Mouse (Mus musculus) embryonic facial prominence, embryonic 14.5 days (tissue): ENCODE measurements around the gene 3110082I17Rik. TPM values are rescaled to one million over a fixed set of nuclear protein-coding genes. Genes with fewer than 3 reads are reported as not detected.
"Not testable (repeated sequence)": the region's sequence is repeated elsewhere in the genome, so short reads cannot be mapped to it uniquely, and the experiment has no call there.

Experiments
- ATAC-seq: fragments of 200-750 bp; cut with Nextera tagmentation; 2 replicates; pipeline ENCODE4 v1.8.0; 2017; ENCODE audit warnings: low read depth, moderate number of reproducible peaks, moderate TSS enrichment
- DNase-seq: peaks from one replicate; pipeline ENCODE4 v3.0.0-alpha.2; 2015; ENCODE audit warnings: low spot score
- H3K27ac ChIP-seq: fragments of 300-500 bp; sonication (generic); replicated peaks from 2 replicates; pipeline ENCODE4 v1.5.1; 2014; ENCODE audit warnings: low read depth, mild to moderate bottlenecking, low read length, moderate library complexity
- H3K27me3 ChIP-seq: fragments of 300-500 bp; sonication (generic); replicated peaks from 2 replicates; pipeline ENCODE4 v1.6.1; 2014; ENCODE audit warnings: low read length; ENCODE audit not compliant: control insufficient read depth, insufficient read depth
- H3K36me3 ChIP-seq: fragments of 300-500 bp; sonication (generic); 2 replicates; pipeline ENCODE4 v1.6.1; 2014; ENCODE audit warnings: low read length, mixed read lengths; ENCODE audit not compliant: control insufficient read depth, insufficient read depth
- H3K4me1 ChIP-seq: fragments of 300-500 bp; sonication (generic); 2 replicates; pipeline ENCODE4 v1.6.1; 2014; ENCODE audit warnings: antibody characterized with exemption, low read length; ENCODE audit not compliant: control insufficient read depth, insufficient read depth
- H3K4me2 ChIP-seq: fragments of 300-500 bp; sonication (generic); 2 replicates; pipeline ENCODE4 v1.6.1; 2014; ENCODE audit warnings: low read depth, mild to moderate bottlenecking, low read length, moderate library complexity, mixed read lengths
- H3K4me3 ChIP-seq: fragments of 300-500 bp; sonication (generic); 2 replicates; pipeline ENCODE4 v1.5.1; 2014; ENCODE audit warnings: low read depth, mild to moderate bottlenecking, low read length
- H3K9ac ChIP-seq: fragments of 300-500 bp; sonication (generic); 2 replicates; pipeline ENCODE4 v1.6.1; 2014; ENCODE audit warnings: low read depth, mild to moderate bottlenecking, low read length, moderate library complexity, mixed read lengths
- H3K9me3 ChIP-seq: fragments of 300-500 bp; sonication (generic); 2 replicates; pipeline ENCODE4 v1.6.1; 2016; ENCODE audit warnings: low read length; ENCODE audit not compliant: control insufficient read depth
- WGBS: fragments of 180-500 bp; shearing (Covaris S2); extraction: QIAGEN DNeasy Blood & Tissue Kit; methylation state at CpG from one replicate; pipeline ENCODE4 v1.1.7; 2014; 5-methylcytosine and 5-hydroxymethylcytosine counted together
- polyA plus RNA-seq: library from polyadenylated mRNA; unstranded; fragments of >200 nt; fragmentation: Nextera tagmentation; extraction: Ambion mirVana; gene quantifications from 2 replicates; pipeline ENCODE4 v1.2.1, GENCODE M21; 2014

Gene 3110082I17Rik
- polyA plus RNA-seq, 1 experiment from 2014 or later: 24.7 TPM

- H3K36me3 ChIP-seq: peaks cover 66% of the 10 kb centered on the region
- no peak overlapping the region for H3K9ac ChIP-seq
- H3K27ac ChIP-seq: no peak overlapping the region
- H3K9me3 ChIP-seq: no peaks in the 10 kb centered on the region
- DNase-seq (no peak), ATAC-seq (no peak; the same call in 1 of the 2 replicates)
- H3K27me3 ChIP-seq: no peaks in the 10 kb centered on the region
- WGBS: 66% methylated on average over 13 of the region's 13 CpGs
- no peak overlapping the region for H3K4me2 ChIP-seq
- H3K4me1 ChIP-seq: no peaks in the 10 kb centered on the region
- no peak overlapping the region for H3K4me3 ChIP-seq
These were observed 122.4 kb downstream of the 3110082I17Rik start for GRCm38 (mm10) chr5:139337826-139338370.

GRCm38 (mm10) chr5:139335634-139336033, 124.7 kb downstream of the 3110082I17Rik start:
- H3K4me3 ChIP-seq: no peak overlapping the region
- H3K4me1 ChIP-seq: no peaks in the 10 kb centered on the region
- H3K36me3 ChIP-seq: peaks cover 44% of the 10 kb centered on the region
- H3K27ac ChIP-seq: no peak overlapping the region
- WGBS: 93% methylated on average over 4 of the region's 4 CpGs
- H3K27me3 ChIP-seq: no peaks in the 10 kb centered on the region
- H3K4me2 ChIP-seq: no peak overlapping the region
- DNase-seq (no peak), ATAC-seq (no peak)
- H3K9ac ChIP-seq: no peak overlapping the region
- H3K9me3 ChIP-seq: no peaks in the 10 kb centered on the region

DNA sequence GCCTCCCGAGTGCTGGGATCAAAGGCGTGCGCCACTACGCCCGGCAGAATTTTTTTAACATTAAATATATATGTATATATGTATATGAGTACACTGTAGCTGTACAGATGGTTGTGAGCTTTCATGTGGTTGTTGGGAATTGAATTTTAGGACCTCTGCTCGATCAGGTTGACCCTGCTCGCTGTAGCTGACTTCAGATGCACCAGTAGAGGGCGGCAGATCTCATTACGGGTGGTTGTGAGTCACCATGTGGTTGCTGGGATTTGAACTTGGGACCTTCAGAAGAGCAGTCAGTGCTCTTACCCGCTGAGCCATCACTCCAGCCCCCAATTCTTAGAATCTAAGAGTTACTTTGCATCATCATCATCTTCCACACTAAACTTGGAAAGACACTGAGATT, 125.9 kb downstream of the 3110082I17Rik start:
- H3K4me2 ChIP-seq, H3K4me3 ChIP-seq, DNase-seq, H3K27ac ChIP-seq, H3K4me1 ChIP-seq, ATAC-seq, H3K9me3 ChIP-seq, H3K9ac ChIP-seq, H3K27me3 ChIP-seq: not testable (repeated sequence)
- peaks cover 32% of the 10 kb centered on the region for H3K36me3 ChIP-seq
- 84% methylated on average over 10 of the region's 10 CpGs for WGBS

GRCm38 (mm10) chr5:139333301-139334013, 126.9 kb downstream of the 3110082I17Rik start:
- Histone ChIP-seq H3K27ac (no peak overlapping the region), H3K27me3 (no peaks in the 10 kb centered on the region), H3K9me3 (no peaks in the 10 kb centered on the region), H3K4me1 (no peaks in the 10 kb centered on the region), H3K4me3 (no peak overlapping the region), H3K4me2 (no peak overlapping the region), H3K9ac (no peak overlapping the region), H3K36me3 (peaks cover 23% of the 10 kb centered on the region)
- WGBS: 67% methylated on average over 16 of the region's 16 CpGs
- ATAC-seq (no peak), DNase-seq (no peak)

GRCm38 (mm10) chr5:139332590-139333272, 127.6 kb downstream of the 3110082I17Rik start:
- Histone ChIP-seq H3K4me1 (no peaks in the 10 kb centered on the region), H3K4me2 (no peak overlapping the region), H3K9me3 (no peaks in the 10 kb centered on the region), H3K4me3 (no peak overlapping the region), H3K36me3 (peaks cover 16% of the 10 kb centered on the region), H3K9ac (no peak overlapping the region), H3K27me3 (no peaks in the 10 kb centered on the region), H3K27ac (no peak overlapping the region)
- ATAC-seq: peak; percentile 15
- DNase-seq: no peak
- WGBS: 79% methylated on average over 8 of the region's 8 CpGs

GRCm38 (mm10) chr5:139331742-139332141, 128.6 kb downstream of the 3110082I17Rik start:
- Histone ChIP-seq H3K4me2 (no peak overlapping the region), H3K4me1 (no peaks in the 10 kb centered on the region), H3K27ac (no peak overlapping the region), H3K9me3 (no peaks in the 10 kb centered on the region), H3K9ac (no peak overlapping the region), H3K4me3 (no peak overlapping the region), H3K36me3 (peaks cover 6% of the 10 kb centered on the region), H3K27me3 (no peaks in the 10 kb centered on the region)
- WGBS: 14% methylated on average over 8 of the region's 8 CpGs
- DNase-seq (peak; percentile 72), ATAC-seq (peak; percentile 15)

DNA sequence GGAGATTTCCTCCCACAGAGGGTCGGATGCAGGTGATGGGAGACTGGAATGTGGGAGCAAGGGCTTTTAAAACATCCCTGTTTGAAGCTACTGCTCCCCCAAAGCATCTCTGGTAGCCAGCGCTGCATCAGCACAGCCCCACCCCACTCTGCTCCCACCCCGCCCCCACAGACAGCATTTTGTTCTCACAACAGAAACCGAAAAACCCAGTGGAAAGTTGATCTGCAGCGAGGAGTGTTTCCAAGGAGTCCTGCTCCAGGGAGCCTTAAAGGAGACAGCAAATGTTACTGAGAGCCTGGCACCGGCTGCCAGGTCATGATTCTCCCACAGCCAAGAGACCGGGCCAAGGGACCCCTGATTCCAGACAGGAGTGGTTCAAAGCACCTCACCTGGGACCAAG, 129.6 kb downstream of the 3110082I17Rik start:
- no peak for ATAC-seq
- no peaks in the 10 kb centered on the region for H3K9me3 ChIP-seq
- H3K27me3 ChIP-seq: peaks cover 8% of the 10 kb centered on the region

DNA sequence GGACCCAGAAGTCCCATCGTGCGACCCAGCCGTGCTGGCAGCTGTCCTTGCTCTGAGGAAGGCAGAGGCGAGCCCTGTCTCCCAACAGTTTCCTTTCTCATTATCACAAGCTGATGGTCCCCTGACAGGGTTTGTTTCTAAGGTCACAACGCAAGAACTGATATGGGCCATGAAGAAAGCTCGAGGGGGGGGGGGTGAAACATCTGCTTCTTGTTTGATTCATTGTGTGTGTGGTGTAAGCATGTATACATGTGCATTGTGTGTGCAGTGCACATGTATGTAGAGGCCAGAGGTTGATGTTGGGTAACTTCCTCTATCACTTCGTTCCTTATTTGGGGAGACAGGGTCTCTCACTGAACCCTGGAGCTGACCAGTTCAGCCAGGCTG, 132.7 kb downstream of the 3110082I17Rik start:
- Histone ChIP-seq H3K4me1 (no peaks in the 10 kb centered on the region), H3K27ac (no peak overlapping the region), H3K9me3 (no peaks in the 10 kb centered on the region), H3K27me3 (peaks cover 34% of the 10 kb centered on the region), H3K9ac (no peak overlapping the region), H3K36me3 (no peaks in the 10 kb centered on the region), H3K4me3 (no peak overlapping the region), H3K4me2 (no peak overlapping the region)
- no peak for ATAC-seq
- 71% methylated on average over 7 of the region's 7 CpGs for WGBS
- no peak for DNase-seq

More for the DNA sequence above, 129.6 kb downstream of the 3110082I17Rik start:
- Histone ChIP-seq H3K27ac (no peak overlapping the region), H3K4me2 (no peak overlapping the region), H3K4me1 (no peaks in the 10 kb centered on the region), H3K4me3 (no peak overlapping the region), H3K36me3 (no peaks in the 10 kb centered on the region), H3K9ac (no peak overlapping the region)
- WGBS: 67% methylated on average over 7 of the region's 7 CpGs
- no peak for DNase-seq
